Mouse (Mus musculus) hindbrain, postnatal 0 days (tissue): ENCODE data around the gene Slc38a6. TPM values are rescaled to one million over a fixed set of nuclear protein-coding genes. Genes with fewer than 3 reads are reported as not detected.

ENCODE experiments used
- ATAC-seq: fragments of 200-750 bp; cut with Nextera tagmentation; 2 replicates; pipeline ENCODE4 v1.8.0; 2017; ENCODE audit warnings: mild to moderate bottlenecking, moderate TSS enrichment, moderate library complexity
- DNase-seq: peaks from one replicate; pipeline ENCODE4 v3.0.0-alpha.2; 2015; ENCODE audit warnings: low spot score
- H3K27ac ChIP-seq: fragments of 300-500 bp; sonication (generic); 2 replicates; pipeline ENCODE4 v1.5.1; 2014; ENCODE audit warnings: mild to moderate bottlenecking
- H3K27me3 ChIP-seq: fragments of 300-500 bp; sonication (generic); 2 replicates; pipeline ENCODE4 v1.6.1; 2014; ENCODE audit warnings: low read length, mixed read lengths; ENCODE audit not compliant: insufficient read depth
- H3K36me3 ChIP-seq: fragments of 300-500 bp; sonication (generic); 2 replicates; pipeline ENCODE4 v1.6.1; 2014; ENCODE audit warnings: low read length, mixed read lengths; ENCODE audit not compliant: insufficient read depth
- H3K4me1 ChIP-seq: fragments of 300-500 bp; sonication (generic); 2 replicates; pipeline ENCODE4 v1.6.1; 2014; ENCODE audit warnings: antibody characterized with exemption, low read length, mixed read lengths; ENCODE audit not compliant: insufficient read depth
- H3K4me2 ChIP-seq: fragments of 300-500 bp; sonication (generic); 2 replicates; pipeline ENCODE4 v1.6.1; 2014; ENCODE audit warnings: low read depth, mild to moderate bottlenecking, low read length, moderate library complexity, mixed read lengths
- H3K4me3 ChIP-seq: fragments of 300-500 bp; sonication (generic); 2 replicates; pipeline ENCODE4 v1.5.1; 2014; ENCODE audit warnings: low read length
- H3K9ac ChIP-seq: fragments of 300-500 bp; sonication (generic); replicated peaks from 2 replicates; pipeline ENCODE4 v1.6.1; 2014; ENCODE audit warnings: mild to moderate bottlenecking, low read length, moderate library complexity, mixed read lengths
- H3K9me3 ChIP-seq: fragments of 300-500 bp; sonication (generic); 2 replicates; pipeline ENCODE4 v1.6.1; 2016; ENCODE audit warnings: low read length, mixed read lengths
- CTCF ChIP-seq: IDR thresholded peaks from 2 replicates; pipeline ENCODE4 v1.5.1; 2016; ENCODE audit warnings: antibody characterized with exemption, control low read depth, low read depth
- WGBS: fragments of 180-500 bp; shearing (Covaris S2); extraction: QIAGEN DNeasy Blood & Tissue Kit; methylation state at CpG from one replicate; pipeline ENCODE4 v1.1.7; 2014; 5-methylcytosine and 5-hydroxymethylcytosine counted together
- polyA plus RNA-seq: library from polyadenylated mRNA; unstranded; fragments of >200 nt; fragmentation: Nextera tagmentation; extraction: Ambion mirVana; gene quantifications from 2 replicates; pipeline ENCODE4 v1.2.1, GENCODE M21; 2015
- total RNA-seq: library from RNA; depleted of rRNA; stranded (reverse); fragments of >200 nt; gene quantifications from 2 replicates; pipeline ENCODE4 v1.2.3, GENCODE M21; 2014; rRNA removed

Slc38a6 gene
- 26.5 and 45.4 TPM in 2 replicates for total RNA-seq
- polyA plus RNA-seq: 6.4 and 10.7 TPM in 2 replicates

GRCm38 (mm10) chr12:73286287-73287092 lies at the start of gene Slc38a6, which contains the start of gene Trmt5:
Slc38a6 (plus strand) TSS chr12:73286779.
Trmt5 (minus strand) TSS chr12:73286710.
- ATAC-seq (peak; percentile 98), DNase-seq (peak; percentile 97)
- peak within 1 kb of the TSS; percentile 84 for H3K9ac ChIP-seq
- H3K27ac ChIP-seq: peak within 1 kb of the TSS; percentile 83
- H3K4me3 ChIP-seq: peak within 1 kb of the TSS; percentile 76
- H3K27me3 ChIP-seq: no peaks in the 10 kb centered on the region
- TF ChIP-seq CTCF: peak; percentile 18; the same call in 1 of the 2 replicates
- peaks cover 7% of the 10 kb centered on the region for H3K4me1 ChIP-seq
- H3K36me3 ChIP-seq: peaks cover 3% of the 10 kb centered on the region; the same call in 1 of the 2 replicates
- no peaks in the 10 kb centered on the region for H3K9me3 ChIP-seq
- H3K4me2 ChIP-seq: peak within 1 kb of the TSS; percentile 83
- 1% methylated on average over 53 of the region's 53 CpGs for WGBS

GRCm38 (mm10) chr12:73241960-73242359 lies 44.6 kb upstream of the Slc38a6 start:
- DNase-seq (peak; percentile 66), ATAC-seq (peak; percentile 90)
- Histone ChIP-seq H3K27me3 (no peaks in the 10 kb centered on the region), H3K4me3 (no peak overlapping the region), H3K36me3 (no peaks in the 10 kb centered on the region), H3K27ac (0 out of 2 replicates have a peak overlapping the region, but pooled peaks have one; percentile 11), H3K4me1 (no peaks in the 10 kb centered on the region), H3K9ac (no peak overlapping the region), H3K9me3 (no peaks in the 10 kb centered on the region), H3K4me2 (no peak overlapping the region)
- TF ChIP-seq CTCF: no peak
- 36% methylated on average over 10 of the region's 10 CpGs for WGBS

- Histone ChIP-seq H3K4me1 (no peaks in the 10 kb centered on the region), H3K27ac (no peak overlapping the region), H3K4me2 (no peak overlapping the region), H3K27me3 (no peaks in the 10 kb centered on the region), H3K4me3 (no peak overlapping the region), H3K9ac (no peak overlapping the region), H3K9me3 (no peaks in the 10 kb centered on the region), H3K36me3 (no peaks in the 10 kb centered on the region)
- no peak for TF ChIP-seq CTCF
- ATAC-seq (no peak), DNase-seq (no peak)
- 79% methylated on average over 5 of the region's 5 CpGs for WGBS
Measured at GRCm38 (mm10) chr12:73245687-73246086, 40.9 kb upstream of the Slc38a6 start.

GRCm38 (mm10) chr12:73255006-73255405 lies 31.6 kb upstream of the Slc38a6 start:
- no peaks in the 10 kb centered on the region for H3K4me1 ChIP-seq
- no peak overlapping the region for H3K4me3 ChIP-seq
- H3K27ac ChIP-seq: no peak overlapping the region
- H3K36me3 ChIP-seq: no peaks in the 10 kb centered on the region
- DNase-seq: no peak
- ATAC-seq: no peak
- 54% methylated on average over 2 of the region's 2 CpGs for WGBS
- no peaks in the 10 kb centered on the region for H3K9me3 ChIP-seq
- no peak overlapping the region for H3K4me2 ChIP-seq
- H3K27me3 ChIP-seq: no peaks in the 10 kb centered on the region
- no peak overlapping the region for H3K9ac ChIP-seq
- no peak for TF ChIP-seq CTCF

- no peak overlapping the region for H3K9ac ChIP-seq
Measured at GRCm38 (mm10) chr12:73259269-73259668, 27.3 kb upstream of the Slc38a6 start.

GRCm38 (mm10) chr12:73260339-73260738 lies 26.2 kb upstream of the Slc38a6 start:
- Histone ChIP-seq H3K4me2 (no peak overlapping the region), H3K4me3 (no peak overlapping the region), H3K9ac (no peak overlapping the region), H3K9me3 (no peaks in the 10 kb centered on the region), H3K4me1 (no peaks in the 10 kb centered on the region), H3K27me3 (no peaks in the 10 kb centered on the region), H3K36me3 (no peaks in the 10 kb centered on the region), H3K27ac (no peak overlapping the region)
- DNase-seq (no peak), ATAC-seq (no peak)
- no peak for TF ChIP-seq CTCF
- WGBS: 89% methylated on average over 1 of the region's 1 CpGs

More at GRCm38 (mm10) chr12:73259269-73259668, 27.3 kb upstream of the Slc38a6 start:
- Histone ChIP-seq H3K4me3 (no peak overlapping the region), H3K4me2 (no peak overlapping the region), H3K36me3 (no peaks in the 10 kb centered on the region), H3K27ac (no peak overlapping the region), H3K9me3 (no peaks in the 10 kb centered on the region), H3K4me1 (no peaks in the 10 kb centered on the region), H3K27me3 (no peaks in the 10 kb centered on the region)
- no peak for TF ChIP-seq CTCF
- WGBS: 93% methylated on average over 6 of the region's 6 CpGs
- ATAC-seq (no peak), DNase-seq (no peak)
